Mouse (Mus musculus) layer of hippocampus, adult 6 months (tissue): ENCODE data around the gene Slc44a2. TPM values are rescaled to one million over a fixed set of nuclear protein-coding genes. Genes with fewer than 3 reads are reported as not detected.

Experiments used
- long read RNA-seq, 2 experiments: library from polyadenylated mRNA; unstranded; transcript quantifications; one replicate each; pipeline ENCODE4 v2.0.0; 2019 to 2020
- polyA plus RNA-seq: library from polyadenylated mRNA; unstranded; fragments of <200 nt; fragmentation: Nextera tagmentation; gene quantifications from 2 replicates; pipeline ENCODE4 v1.2.3, GENCODE M21; 2021

The Slc44a2 gene
- 18.0 and 18.1 TPM in 2 replicates for polyA plus RNA-seq
- long read RNA-seq, experiment 1, transcript Slc44a2-210 (22 exons, 3,478 nt): major isoform, 7 of 29 reads
- long read RNA-seq, experiment 1, partial matches to known transcripts: 11 of 29 reads
- long read RNA-seq, experiment 1, other reads (novel, unspliced or antisense): 10 of 29 reads
- long read RNA-seq, experiment 2, transcript Slc44a2-210 (22 exons, 3,478 nt): major isoform, 54 of 163 reads
- long read RNA-seq, experiment 2, partial matches to known transcripts: 13 of 163 reads
- long read RNA-seq, experiment 2, other reads (novel, unspliced or antisense): 93 of 163 reads

GRCm38 (mm10) chr9:21320619-21321512 is at the start of gene Slc44a2:
Gene Slc44a2, plus strand, starts transcription at chr9:21320698.

GRCm38 (mm10) chr9:21287571-21288402 is 32.7 kb upstream of the Slc44a2 start, which contains the start of gene Kri1:
Gene Kri1, minus strand, starts transcription at chr9:21287969.

GRCm38 (mm10) chr9:21291022-21291787 is 29.3 kb upstream of the Slc44a2 start, which contains the start of gene Cdkn2d:
Gene Cdkn2d, minus strand, starts transcription at chr9:21291407.

GRCm38 (mm10) chr9:21312134-21312533 is 8.4 kb upstream of the Slc44a2 start, which contains the start of gene Ap1m2:
Gene Ap1m2, minus strand, starts transcription at chr9:21312337.

DNA sequence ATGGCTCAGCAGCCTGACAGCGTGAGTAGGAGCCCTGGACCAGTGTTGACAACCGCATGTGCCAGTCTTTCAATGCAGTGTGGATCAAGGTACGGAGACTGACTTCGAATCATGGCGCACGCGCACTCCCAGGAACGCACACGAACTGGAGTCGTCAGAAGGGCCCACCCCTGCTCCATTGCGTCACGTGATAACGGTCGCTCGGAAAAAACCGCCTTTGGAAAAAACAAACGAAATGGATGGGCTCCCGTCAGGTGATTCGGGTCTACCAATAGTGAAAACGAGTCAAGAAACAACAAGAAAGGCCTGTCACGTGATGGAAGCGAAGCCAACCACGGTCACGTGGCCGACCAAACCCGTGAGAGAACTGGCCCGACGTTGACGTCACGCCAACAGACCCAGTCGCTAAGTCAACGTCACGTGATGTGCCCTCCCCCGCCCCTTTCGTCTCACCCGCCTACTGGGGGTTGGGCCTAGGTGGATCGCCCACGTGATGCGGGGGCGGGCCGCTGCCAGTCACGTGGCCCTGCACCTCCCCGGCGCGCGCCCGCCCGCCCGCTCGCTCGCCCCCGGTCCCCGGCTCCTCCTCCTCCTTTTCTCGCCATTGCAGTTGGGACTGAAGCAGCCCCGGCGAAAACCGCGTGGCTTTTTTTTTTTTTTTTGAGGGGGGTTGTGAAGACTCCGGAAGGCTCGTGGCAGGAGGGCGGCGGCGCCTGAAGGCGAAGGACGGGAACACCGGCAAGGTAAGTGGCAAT is 47.0 kb downstream of the Slc44a2 start, which contains the start of gene Ilf3:
Gene Ilf3, plus strand, starts transcription at position 515 of the 755 bp plus-strand sequence.

Other genes starting within 250 kb of the Slc44a2 start
- gene Gm49373, start 247.6 kb upstream of the Slc44a2 start, polyA plus RNA-seq: 0.33 and 0.50 TPM in 2 replicates
- 201 and 219 TPM in 2 replicates for gene Fdx1l, start 247.1 kb upstream of the Slc44a2 start, polyA plus RNA-seq
- 10.2 and 15.7 TPM in 2 replicates for gene Gm38431, start 228.7 kb upstream of the Slc44a2 start, polyA plus RNA-seq
- gene Raver1, start 228.7 kb upstream of the Slc44a2 start, polyA plus RNA-seq: 6.2 and 7.8 TPM in 2 replicates
- 2.5 and 2.8 TPM in 2 replicates for gene Tyk2, start 189.5 kb upstream of the Slc44a2 start, polyA plus RNA-seq
- 160 and 167 TPM in 2 replicates for gene Cdc37, start 170.7 kb upstream of the Slc44a2 start, polyA plus RNA-seq
- gene Pde4a, start 155.0 kb upstream of the Slc44a2 start, polyA plus RNA-seq: 29.0 and 36.9 TPM in 2 replicates
- 66.2 and 66.6 TPM in 2 replicates for gene Keap1, start 81.3 kb upstream of the Slc44a2 start, polyA plus RNA-seq
- gene S1pr5, start 72.3 kb upstream of the Slc44a2 start, polyA plus RNA-seq: 17.8 and 19.0 TPM in 2 replicates
- 40.2 and 43.9 TPM in 2 replicates for gene Atg4d, start 55.4 kb upstream of the Slc44a2 start, polyA plus RNA-seq
- gene Kri1, start 32.7 kb upstream of the Slc44a2 start, polyA plus RNA-seq: 2.3 and 4.6 TPM in 2 replicates
- gene Cdkn2d, start 29.3 kb upstream of the Slc44a2 start, polyA plus RNA-seq: 98.6 and 114 TPM in 2 replicates
- gene Ap1m2, start 8.4 kb upstream of the Slc44a2 start, polyA plus RNA-seq: 0.53 and 0.93 TPM in 2 replicates
- 102 and 148 TPM in 2 replicates for gene Ilf3, start 47.2 kb downstream of the Slc44a2 start, polyA plus RNA-seq
- 19.7 and 20.8 TPM in 2 replicates for gene Qtrt1, start 91.1 kb downstream of the Slc44a2 start, polyA plus RNA-seq
- gene Dnm2, start 104.2 kb downstream of the Slc44a2 start, polyA plus RNA-seq: 23.4 and 27.0 TPM in 2 replicates
- gene Tmed1, start 189.6 kb downstream of the Slc44a2 start, polyA plus RNA-seq: 32.1 and 34.7 TPM in 2 replicates
- gene AB124611, start 205.5 kb downstream of the Slc44a2 start, polyA plus RNA-seq: 0.28 and 0.41 TPM in 2 replicates
- 6.5 and 7.8 TPM in 2 replicates for gene Carm1, start 226.2 kb downstream of the Slc44a2 start, polyA plus RNA-seq